Mouse (Mus musculus): ENCODE data around the gene Cbx5.

Gene Cbx5

GRCm38 (mm10) chr15:103173251-103173650 is 66.4 kb downstream of the Cbx5 start:
- DNase-seq (ENCODE audit: low read depth, low spot score), result no peak

GRCm38 (mm10) chr15:103172537-103172936 is 67.1 kb downstream of the Cbx5 start:
- peak; percentile 69 for DNase-seq (ENCODE audit: low read depth, low spot score)

GRCm38 (mm10) chr15:103171276-103171675 is 68.3 kb downstream of the Cbx5 start:
- no peak for DNase-seq (ENCODE audit: low read depth, low spot score)

- no peak for DNase-seq (ENCODE audit: low read depth, low spot score)
These were observed 69.3 kb downstream of the Cbx5 start for GRCm38 (mm10) chr15:103170316-103170679.

- no peak for DNase-seq (ENCODE audit: low read depth, low spot score)
These were observed 69.9 kb downstream of the Cbx5 start for GRCm38 (mm10) chr15:103169612-103170315.

- peak; percentile 40 for DNase-seq (ENCODE audit: low read depth, low spot score)
These were observed 70.6 kb downstream of the Cbx5 start for GRCm38 (mm10) chr15:103168801-103169611.

GRCm38 (mm10) chr15:103167786-103168185 is 71.8 kb downstream of the Cbx5 start:
- DNase-seq (ENCODE audit: low read depth, low spot score), result peak; percentile 25

GRCm38 (mm10) chr15:103167042-103167615 is 72.5 kb downstream of the Cbx5 start, which contains the start of gene Smug1:
TSS of gene Smug1 (minus strand) at chr15:103167092.
- no peak for DNase-seq (ENCODE audit: low read depth, low spot score)

- DNase-seq (ENCODE audit: low read depth, low spot score), result no peak
These were observed 73.7 kb downstream of the Cbx5 start for GRCm38 (mm10) chr15:103165924-103166323.

- DNase-seq (ENCODE audit: low read depth, low spot score), result peak; percentile 95
These were observed 74.2 kb downstream of the Cbx5 start for GRCm38 (mm10) chr15:103165379-103165778.

GRCm38 (mm10) chr15:103163182-103163919 is 76.3 kb downstream of the Cbx5 start:
- DNase-seq (ENCODE audit: low read depth, low spot score), result peak; percentile 99

GRCm38 (mm10) chr15:103157585-103157984 is 82.0 kb downstream of the Cbx5 start:
- DNase-seq (ENCODE audit: low read depth, low spot score), result peak; percentile 81

GRCm38 (mm10) chr15:103156890-103157289 is 82.7 kb downstream of the Cbx5 start:
- DNase-seq (ENCODE audit: low read depth, low spot score), result no peak

- DNase-seq (ENCODE audit: low read depth, low spot score), result no peak
These were observed 84.0 kb downstream of the Cbx5 start for GRCm38 (mm10) chr15:103155366-103156321.

- DNase-seq (ENCODE audit: low read depth, low spot score), result no peak
These were observed 86.6 kb downstream of the Cbx5 start for GRCm38 (mm10) chr15:103152890-103153610.

- DNase-seq (ENCODE audit: low read depth, low spot score), result no peak
These were observed 87.2 kb downstream of the Cbx5 start for GRCm38 (mm10) chr15:103152371-103152770.

GRCm38 (mm10) chr15:103147779-103148178 is 91.8 kb downstream of the Cbx5 start:
- DNase-seq (ENCODE audit: low read depth, low spot score), result no peak

- no peak for DNase-seq (ENCODE audit: low read depth, low spot score)
These were observed 92.3 kb downstream of the Cbx5 start for GRCm38 (mm10) chr15:103147422-103147690.

- peak; percentile 72 for DNase-seq (ENCODE audit: low read depth, low spot score)
These were observed 92.8 kb downstream of the Cbx5 start for GRCm38 (mm10) chr15:103146627-103147421.

All from brain, adult 2 months (tissue).